Mouse (Mus musculus): Measurements from ENCODE around the gene Sun2.
A peak's percentile ranks its signal among the peaks of the same experiment; 100 is the strongest.

Sun2 gene

DNA sequence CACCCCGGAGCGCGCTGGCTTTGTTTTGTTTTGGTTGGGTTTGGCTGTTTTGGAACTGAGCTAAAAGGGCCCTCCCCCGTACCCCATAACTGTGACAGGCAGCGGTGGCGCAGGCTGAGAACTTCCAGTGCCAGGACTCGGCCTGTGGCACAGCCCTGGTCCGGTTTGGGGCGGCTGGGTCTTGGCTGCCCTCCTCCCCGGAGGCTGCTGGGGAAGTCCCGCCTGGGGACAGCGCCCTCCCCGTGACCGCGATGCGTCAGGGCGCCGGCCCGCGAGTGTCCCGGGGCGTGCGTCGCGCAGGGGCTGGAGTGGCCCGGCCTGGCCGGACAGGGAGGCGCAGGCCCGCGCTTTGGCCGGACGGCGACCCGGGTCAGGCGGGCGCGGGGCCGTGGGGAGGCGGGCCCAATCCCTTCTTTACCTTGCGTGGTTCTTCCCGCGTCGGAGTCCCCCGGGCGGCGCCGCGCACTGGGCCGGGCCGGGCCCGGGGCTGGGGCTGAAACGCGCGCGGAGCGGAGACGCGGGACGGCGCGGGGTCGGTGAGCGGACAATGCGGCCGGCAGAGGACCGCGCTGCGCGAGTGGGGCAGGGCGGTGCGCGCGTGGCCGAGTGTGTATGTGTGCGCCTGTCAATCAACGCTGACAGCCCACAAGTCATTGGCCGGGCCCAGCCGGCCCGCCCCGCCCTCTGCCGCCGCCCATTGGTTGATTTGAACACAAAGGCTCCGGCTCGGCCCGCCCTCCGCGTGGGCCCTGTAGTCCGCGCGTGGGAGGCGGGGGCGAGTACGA lies at the start of gene Sun2:
Gene Sun2 (minus strand): TSS at position 616 of the 785 bp plus-strand sequence.
- DNase-seq (ENCODE audit: inconsistent ontology term): peak; percentile 92

DNA sequence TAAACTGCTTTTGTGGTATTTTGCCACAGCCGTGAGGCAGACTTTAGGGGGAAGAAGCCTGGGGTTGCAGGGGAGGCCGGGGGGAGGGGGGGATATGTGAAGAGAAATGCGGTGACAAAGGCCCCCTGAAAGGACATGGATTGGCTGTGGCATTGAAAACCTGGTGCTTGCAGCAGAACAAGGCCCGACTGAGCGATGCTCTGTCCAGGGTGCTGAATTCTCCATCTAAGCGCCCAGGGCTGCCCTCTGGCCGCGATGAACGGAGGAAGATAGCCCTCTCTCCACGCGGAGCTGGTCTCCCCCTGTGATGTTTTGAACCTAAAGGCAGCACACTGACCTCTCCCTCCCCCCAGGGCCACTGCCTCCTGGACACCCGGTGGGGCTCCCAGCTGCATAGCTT lies 49.2 kb upstream of the Sun2 start:
- peak; percentile 43 for DNase-seq (ENCODE audit: inconsistent ontology term)

DNA sequence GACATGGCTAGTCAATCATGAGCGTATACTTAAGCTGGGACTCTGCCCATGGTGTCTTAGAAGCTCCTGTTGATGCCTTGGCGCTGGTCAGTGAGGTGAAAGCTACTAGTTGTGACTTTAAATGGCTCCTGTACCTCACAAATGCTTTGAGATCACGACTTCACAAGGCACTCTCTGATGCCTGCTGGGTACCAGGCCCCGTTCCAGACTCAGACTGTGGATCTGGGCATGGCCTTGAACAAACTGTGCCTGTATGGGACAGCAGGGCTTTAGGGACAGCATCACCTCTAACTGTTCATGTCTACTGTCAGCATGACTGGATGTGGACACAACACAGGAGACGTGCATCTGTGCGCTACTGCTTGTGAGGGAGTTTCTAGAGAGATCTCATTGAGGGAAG lies 48.6 kb upstream of the Sun2 start:
- DNase-seq (ENCODE audit: inconsistent ontology term): no peak

DNA sequence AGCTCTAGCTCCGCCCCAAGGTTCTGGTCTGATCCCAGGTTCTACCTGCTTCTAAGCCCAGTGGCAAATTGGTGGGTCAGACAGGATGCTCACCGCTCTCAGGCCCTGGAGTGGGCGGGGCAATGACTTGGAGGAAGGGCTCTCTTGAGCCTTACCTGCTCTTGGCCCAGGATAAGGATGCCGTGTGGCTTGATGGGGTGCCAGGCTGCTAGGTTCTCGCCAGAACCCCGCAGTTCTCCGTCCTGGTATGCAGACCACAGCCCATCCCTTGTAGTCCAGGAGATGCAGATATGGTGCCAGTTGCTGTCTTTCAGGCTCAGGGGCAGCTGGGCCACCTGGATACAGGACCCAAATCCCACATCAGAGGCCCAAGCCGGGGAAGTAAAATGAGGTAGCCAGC lies 47.8 kb upstream of the Sun2 start:
- DNase-seq (ENCODE audit: inconsistent ontology term): no peak

DNA sequence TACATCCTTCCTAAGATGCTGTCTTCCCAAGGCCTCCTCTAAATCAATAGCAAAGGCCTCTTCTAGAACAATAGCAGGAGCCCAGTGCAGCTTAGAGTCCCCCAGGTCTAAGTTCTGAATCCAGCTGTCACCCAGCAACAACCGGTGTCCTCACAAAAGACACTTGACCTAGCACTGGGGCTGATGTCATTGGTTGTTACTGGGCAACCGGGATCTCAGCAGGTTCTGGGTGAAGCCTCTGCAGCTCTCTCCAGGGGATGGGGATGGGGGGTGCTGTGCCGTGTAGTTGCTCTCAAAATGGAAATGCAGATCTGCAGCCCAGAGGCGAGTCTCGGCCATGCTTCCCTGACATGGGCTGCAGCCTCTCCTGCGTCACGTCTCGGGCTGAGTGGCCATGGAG lies 45.5 kb upstream of the Sun2 start:
- DNase-seq (ENCODE audit: inconsistent ontology term): no peak

DNA sequence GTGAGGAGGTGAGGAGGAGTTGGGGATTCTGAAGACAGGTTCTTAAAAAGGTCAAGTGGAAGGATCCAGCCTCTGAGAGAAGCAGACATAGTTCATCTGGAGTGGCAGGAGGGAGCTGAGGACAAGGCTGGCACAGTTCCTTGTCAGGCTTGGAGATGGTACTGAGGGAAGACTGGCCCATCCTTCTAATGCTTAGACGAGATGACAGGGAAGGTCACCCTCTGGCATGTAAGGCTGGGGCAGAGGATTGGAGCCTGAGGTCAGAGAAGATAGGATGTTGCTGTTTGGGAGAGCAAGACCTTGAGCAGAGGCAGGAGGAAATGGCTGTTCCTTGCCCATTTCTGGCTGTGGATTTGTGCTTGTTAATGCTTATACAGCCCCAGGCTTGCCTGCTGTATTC lies 42.7 kb upstream of the Sun2 start:
- DNase-seq (ENCODE audit: inconsistent ontology term): no peak

DNA sequence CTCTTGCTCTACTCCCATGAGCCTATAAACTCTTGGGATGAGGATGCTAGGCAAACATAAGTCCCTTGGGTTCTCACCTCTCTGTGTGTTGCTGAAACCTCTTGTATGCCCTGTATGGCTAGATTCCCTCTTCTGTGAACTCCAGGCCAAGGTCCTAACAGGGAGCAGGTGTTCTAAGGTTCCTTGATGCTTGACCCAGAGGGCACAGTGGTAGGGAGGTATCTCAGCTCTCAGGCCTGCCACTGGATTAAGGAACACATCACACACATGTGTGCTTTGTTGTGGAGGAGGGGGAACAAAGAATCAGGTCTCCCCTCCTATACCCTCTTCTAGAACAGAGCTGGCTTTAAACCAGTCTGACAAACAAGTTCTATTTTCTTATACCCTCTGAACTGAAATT lies 35.4 kb upstream of the Sun2 start, which contains the start of gene Dnal4:
Gene Dnal4 (minus strand): TSS at position 101 of the 400 bp plus-strand sequence.
- DNase-seq (ENCODE audit: inconsistent ontology term): no peak

DNA sequence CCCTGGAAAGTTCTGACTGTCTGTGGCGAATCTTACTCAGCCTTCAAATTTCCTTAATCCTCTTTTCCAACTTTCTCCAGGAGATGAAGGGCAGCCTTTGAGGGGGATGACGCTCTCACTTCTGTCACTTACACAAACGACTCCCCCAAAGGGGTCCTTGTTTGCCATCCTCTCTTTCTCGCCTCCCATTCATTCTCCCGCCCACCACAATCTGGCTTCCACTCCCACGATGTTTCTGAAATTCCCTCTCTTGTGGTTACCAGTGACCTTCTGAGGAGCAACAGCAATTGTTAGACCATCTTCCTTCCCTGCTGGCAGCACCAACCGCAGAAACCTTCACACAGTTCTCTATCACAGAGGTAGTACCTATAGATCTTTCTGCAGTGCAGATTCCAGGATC lies 33.3 kb upstream of the Sun2 start:
- no peak for DNase-seq (ENCODE audit: inconsistent ontology term)

DNA sequence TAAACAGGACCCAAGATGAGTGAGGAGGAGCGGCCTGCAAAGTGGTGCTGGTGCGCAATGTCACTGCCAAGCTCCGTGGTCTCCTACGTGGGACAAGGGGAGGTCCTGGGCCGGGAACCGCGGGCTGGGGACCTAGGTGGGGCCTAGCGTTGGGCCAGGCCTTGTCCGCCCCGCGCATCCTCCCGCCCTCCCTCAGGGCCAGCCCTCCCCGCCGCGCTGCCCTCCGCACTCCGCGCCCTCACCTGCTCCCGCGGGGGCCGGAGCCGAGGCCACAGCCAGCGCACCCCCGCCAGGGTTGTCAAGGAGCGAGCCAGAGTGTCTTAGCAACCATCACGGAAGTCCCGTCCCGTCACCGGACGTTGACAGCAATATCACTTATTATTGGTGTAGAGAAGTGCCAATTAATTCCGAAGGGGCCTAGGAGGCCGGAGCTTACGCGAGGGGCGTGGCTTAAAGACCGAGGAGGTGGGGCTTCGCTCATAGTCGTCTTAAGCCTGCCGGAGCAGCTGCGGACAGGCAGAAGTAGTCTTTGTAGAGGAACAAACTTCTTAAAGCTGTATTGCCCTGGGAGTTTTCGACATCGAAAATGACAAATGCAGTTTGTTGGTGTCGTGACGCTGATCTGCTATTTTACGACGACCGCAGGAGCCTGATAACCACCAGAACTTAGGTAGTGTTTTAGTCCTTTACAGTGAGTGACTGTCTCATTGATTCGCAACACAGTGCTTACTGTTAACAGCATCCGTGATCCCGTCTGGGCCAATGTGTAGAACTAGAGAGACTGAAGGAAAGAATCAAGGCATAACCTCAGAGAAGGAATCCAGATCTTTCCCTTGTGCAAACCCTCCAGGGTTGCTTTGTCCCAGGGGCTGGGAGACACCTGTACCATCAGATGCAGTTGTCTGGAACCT lies 32.0 kb upstream of the Sun2 start:
- DNase-seq (ENCODE audit: inconsistent ontology term): peak; percentile 96

DNA sequence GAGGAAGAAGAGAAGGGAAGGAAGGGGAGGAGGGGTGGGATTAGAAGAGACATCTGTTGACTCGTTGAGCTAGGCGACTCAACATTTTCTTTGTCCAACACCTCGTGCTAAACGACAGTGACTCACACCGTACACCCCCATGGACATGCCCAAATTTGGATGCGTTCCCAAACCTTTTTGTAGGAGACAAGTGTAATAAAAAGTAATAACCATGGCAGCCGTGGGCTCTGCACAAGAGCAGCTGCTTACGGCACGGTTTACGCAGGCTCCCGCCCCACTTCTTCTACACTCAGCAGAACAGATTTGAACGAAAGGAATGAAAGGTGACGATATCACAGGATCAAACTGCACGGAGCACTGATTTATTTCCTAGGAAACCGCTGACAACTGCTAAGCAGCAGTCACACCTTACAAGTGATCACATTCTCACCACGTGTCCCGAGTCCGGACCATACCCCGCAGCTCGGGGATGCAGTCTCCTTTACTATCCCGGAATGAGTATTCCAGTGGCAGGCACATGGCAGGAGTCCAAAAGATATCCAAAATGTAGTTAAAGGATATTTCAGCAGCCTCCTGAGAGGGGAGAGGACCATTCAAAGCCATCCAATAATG lies 28.4 kb upstream of the Sun2 start:
- DNase-seq (ENCODE audit: inconsistent ontology term): no peak

DNA sequence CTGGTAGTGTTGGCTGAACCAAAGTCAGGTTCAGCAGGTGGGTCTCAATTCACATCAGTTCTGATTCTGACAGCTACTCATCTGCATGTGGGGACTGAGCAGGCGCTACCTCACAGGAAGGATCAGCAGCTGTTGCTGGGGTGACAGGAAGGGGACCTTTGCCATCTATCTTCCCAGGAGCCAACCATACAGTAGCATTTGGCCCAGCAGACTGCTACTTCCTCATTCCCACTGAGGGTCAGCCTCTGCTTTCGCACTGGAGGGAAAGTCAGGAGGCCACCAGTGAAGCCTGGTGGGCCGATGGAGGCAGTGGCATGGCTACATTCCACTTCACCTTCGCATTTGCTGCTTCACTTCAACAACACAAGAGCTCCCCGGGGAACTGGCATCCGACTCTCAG lies 26.0 kb upstream of the Sun2 start:
- peak; percentile 78 for DNase-seq (ENCODE audit: inconsistent ontology term)

DNA sequence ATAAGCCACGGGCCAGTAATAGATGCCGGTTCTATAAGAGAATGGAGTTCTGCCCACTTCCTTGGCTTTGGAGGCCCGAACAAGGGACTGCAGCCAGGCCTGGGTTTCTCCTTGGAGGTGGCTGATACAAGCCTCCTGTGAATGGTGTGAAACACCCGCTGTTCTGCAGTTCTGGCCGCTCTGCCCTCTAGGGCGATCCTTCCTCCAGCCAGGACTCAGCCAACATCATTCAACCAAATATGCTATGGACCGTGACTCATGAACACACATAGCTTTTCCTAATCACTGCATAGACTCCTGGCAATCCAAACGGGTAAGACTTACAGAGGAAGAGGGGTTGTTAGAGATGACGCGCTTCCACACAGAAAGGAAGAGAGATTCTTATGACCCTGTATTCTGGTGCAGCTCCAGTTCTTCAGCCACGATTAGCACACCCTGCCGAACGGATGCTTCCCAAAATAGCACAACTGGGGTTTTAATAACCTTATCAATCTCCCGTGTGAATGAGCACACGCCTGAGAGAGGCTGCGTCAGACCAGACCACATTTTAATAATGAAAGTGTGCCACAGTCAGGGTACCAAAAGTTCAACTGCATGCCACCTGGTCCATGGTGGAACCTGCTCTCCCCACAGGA lies 25.1 kb upstream of the Sun2 start:
- DNase-seq (ENCODE audit: inconsistent ontology term): no peak

DNA sequence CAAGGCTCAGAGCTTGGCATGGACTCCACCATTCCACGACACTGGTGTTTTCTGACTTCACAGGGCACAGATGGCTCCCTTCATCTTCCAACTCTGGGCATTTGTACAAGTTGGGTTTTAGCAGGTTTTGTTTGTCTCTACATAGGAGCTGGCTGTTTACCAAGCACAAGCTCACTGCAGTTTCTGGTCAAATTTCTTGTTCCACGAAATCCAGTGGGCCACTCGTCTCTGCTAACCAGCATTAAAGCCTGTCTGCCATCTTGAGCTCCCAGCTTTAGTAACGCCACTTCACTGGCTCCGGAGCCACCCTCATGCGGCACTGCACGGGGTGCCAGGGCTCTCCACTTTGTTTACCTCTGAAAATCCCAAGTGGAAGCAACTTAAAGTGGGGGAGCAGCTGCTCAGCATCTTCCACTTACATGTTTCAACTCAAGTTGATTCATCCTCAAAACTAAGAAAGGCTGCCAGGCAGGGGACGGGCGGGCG lies 24.3 kb upstream of the Sun2 start:
- no peak for DNase-seq (ENCODE audit: inconsistent ontology term)

DNA sequence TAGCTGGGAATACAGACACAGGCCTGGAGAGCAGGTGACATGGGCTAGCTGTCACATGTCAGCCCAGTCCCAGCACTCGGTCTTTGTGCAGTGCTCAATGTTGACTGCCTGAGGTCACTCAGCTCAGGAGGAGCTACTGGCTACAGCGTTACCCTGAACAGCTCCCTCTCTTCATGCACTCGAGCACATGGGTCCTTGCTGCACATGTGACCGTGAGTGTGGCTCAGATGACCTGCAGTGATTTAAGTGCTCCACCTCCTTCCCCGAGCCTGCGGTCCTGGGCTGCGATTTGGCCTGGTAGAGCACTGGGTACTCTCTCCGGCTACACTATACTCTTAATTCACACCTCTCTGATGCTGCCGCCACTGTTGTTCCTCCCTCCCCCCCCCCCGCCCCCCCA lies 23.8 kb upstream of the Sun2 start:
- no peak for DNase-seq (ENCODE audit: inconsistent ontology term)

DNA sequence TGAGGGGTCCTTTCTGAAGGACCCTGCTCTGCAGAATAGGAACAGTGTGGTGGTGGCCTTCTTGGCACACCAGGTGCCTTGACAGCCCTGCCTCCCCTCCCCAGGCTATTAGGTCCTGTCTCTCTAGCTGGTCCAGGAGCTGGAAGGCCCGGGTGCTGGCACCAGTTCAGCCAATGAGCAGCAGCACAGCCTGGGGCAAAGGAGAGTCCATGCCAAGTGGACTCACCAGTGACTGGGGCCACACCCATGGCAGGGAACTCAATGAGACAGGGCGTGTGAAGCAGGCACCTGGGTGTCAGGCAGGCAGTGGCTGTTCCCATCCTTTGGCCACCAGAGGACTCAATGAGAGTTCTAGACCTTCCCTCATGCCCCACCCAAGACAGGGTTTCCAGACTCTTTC lies 23.0 kb upstream of the Sun2 start:
- DNase-seq (ENCODE audit: inconsistent ontology term): peak; percentile 67

DNA sequence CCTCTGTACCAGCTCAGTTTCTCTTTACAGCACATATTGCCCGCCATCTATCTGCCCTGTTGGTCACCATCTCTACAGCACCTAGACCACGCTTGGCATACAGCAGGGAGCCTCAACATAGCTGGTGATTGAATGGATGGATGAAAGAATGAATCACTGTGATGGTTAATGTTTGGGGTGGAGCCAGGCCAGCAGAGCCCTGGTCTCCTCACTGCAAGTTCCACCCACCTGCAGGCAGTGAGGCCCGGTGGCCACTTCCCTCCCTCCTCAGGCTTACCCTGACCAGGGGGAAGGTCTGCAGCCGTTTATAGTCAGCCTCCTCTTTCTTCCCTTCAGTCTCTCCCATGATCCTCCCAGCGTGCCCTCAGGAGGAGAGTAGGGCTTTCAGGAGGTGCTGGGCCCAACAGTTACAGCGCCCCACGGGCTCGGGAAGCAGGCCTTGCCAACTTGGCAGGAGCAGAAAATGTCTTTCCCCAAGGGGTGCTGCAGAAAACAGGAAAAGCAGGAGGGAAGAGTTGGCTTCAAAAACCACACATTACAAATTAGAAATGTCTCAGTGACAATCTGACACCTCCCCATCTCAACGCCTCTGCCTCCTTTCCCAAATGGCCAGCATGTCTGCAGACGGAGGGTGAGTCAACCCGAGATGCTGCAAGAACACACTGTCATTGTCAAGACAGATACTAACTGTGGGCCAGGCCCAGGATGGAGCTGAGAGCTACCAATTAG lies 22.4 kb upstream of the Sun2 start:
- peak; percentile 72 for DNase-seq (ENCODE audit: inconsistent ontology term)

DNA sequence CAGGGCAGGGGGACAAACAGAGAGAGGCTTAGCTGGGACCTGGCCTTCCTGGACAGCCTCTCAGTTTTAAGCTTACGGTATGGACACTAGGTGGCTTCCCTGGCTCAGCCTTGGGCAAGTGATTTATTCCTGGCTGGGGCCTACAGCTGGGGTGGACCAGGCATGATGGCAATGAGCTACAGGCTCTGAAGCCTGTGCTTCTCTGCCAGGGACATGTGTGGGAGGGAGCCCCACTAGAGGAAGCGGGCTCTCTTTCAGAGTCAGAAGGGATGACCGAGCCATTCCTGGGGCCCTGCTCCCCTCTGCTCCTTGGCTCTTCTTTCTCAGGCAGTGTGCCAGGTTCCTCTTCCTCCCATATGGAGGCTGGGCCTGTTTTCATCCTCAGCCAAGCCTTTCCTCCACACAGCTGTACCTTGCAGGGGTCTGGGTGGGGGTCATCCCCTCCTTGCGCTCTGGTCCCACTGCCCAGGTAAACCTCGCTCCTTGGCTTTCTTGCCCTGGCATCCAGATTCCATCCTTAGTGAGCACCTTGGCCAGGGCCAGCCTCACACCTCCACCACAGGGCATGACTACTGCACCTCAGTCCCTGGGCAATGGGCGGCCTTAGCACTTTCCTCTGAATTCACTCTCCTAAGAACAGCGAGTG lies 21.4 kb upstream of the Sun2 start:
- DNase-seq (ENCODE audit: inconsistent ontology term): no peak

DNA sequence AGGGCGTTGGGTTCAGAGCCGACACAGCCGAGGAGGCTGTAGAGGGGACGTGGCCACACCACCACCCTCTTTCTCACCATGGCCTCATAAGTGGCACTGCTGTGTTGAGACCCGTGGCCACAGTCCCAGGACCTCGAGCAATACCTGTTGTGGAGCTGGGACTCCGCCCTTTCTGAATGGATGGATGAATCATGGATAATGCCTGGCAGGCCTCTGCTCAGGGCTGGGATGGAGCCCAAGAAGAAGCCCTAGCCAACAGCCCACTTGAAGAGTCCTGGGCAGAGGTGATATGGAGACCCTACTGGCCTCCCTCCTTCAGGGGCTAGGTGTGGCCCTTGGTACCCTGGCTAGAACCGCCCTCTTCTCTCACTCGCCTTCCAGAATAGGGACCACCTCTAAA lies 20.7 kb upstream of the Sun2 start:
- no peak for DNase-seq (ENCODE audit: inconsistent ontology term)

DNA sequence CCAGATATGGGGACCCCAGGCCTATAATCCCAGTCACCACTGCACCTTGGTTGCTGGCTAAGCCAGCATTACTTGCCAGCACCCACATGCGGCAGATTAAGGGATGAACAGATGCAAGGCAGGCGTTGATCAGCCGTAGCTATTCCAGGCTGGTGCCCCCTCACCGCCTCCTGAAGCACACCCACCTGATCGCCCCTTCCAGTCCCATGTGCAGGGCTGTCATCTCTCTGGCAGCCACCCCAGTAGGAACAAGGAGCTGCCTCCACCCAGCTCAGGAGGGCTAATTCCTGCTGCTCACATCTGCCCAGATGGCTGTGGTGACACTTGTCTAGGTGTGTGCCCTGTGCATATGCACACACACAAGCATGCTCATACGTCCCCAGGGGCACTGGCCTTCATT lies 18.6 kb upstream of the Sun2 start:
- no peak for DNase-seq (ENCODE audit: inconsistent ontology term)

DNA sequence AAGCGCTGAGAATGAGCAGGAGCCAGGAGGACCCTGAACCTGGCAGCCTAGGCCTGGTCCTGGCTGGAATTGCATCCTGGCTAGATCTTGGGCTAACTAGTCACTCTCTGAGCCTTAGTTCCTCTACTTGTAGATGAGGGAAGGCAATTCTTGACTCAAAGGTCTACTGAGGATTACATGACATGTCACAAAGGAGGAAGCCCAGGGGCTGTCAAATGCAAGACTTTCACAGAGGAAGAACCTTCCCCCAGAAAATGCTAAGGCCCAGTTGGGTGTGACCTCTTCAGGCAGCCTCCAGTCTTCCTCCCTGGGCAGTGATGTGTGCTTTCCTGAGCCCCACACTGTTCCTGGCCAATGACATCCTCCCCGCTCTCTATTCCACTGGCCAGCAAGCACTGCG lies 14.8 kb upstream of the Sun2 start:
- DNase-seq (ENCODE audit: inconsistent ontology term): no peak

Measured in Muller cell, postnatal 12 days (primary cell).